Mouse (Mus musculus) common myeloid progenitor, adult 5-6 weeks (primary cell): ENCODE data around the gene Creld2. TPM values are rescaled to one million over a fixed set of nuclear protein-coding genes. Genes with fewer than 3 reads are reported as not detected.

Source experiments
- ATAC-seq: replicated peaks from 2 replicates; pipeline ENCODE4 v1.8.0; 2016; ENCODE audit warnings: low read depth, mild to moderate bottlenecking, moderate TSS enrichment, inconsistent platforms; ENCODE audit not compliant: poor library complexity, severe bottlenecking
- total RNA-seq: library from RNA; stranded (forward); fragments of 200-1000, 187-1606 nt; gene quantifications from 2 replicates; pipeline ENCODE4 v1.2.3, GENCODE M21; 2017

Creld2 gene
- total RNA-seq, 1 experiment from 2014 or later, result 55.5 TPM

- ATAC-seq, result no peak
Measured at GRCm38 (mm10) chr15:88850146-88850826, 30.8 kb downstream of the Creld2 start.

GRCm38 (mm10) chr15:88851076-88851475 lies 31.6 kb downstream of the Creld2 start:
- ATAC-seq, result no peak

- no peak for ATAC-seq
Measured at GRCm38 (mm10) chr15:88851507-88852149, 32.2 kb downstream of the Creld2 start.

- no peak for ATAC-seq
Measured at GRCm38 (mm10) chr15:88853106-88853505, 33.7 kb downstream of the Creld2 start.

- no peak for ATAC-seq
Measured at GRCm38 (mm10) chr15:88854119-88854968, 34.9 kb downstream of the Creld2 start.

GRCm38 (mm10) chr15:88854969-88855830 lies 35.8 kb downstream of the Creld2 start:
- ATAC-seq, result peak; percentile 88

- no peak for ATAC-seq
Measured at GRCm38 (mm10) chr15:88855896-88856417, 36.5 kb downstream of the Creld2 start.

- ATAC-seq, result 0 out of 2 replicates have a peak, but pooled peaks have one; percentile 8
Measured at GRCm38 (mm10) chr15:88856613-88857012, 37.2 kb downstream of the Creld2 start.

GRCm38 (mm10) chr15:88857361-88857760 lies 37.9 kb downstream of the Creld2 start:
- ATAC-seq, result no peak

- ATAC-seq, result no peak
Measured at GRCm38 (mm10) chr15:88858141-88858541, 38.7 kb downstream of the Creld2 start.

GRCm38 (mm10) chr15:88858707-88859106 lies 39.3 kb downstream of the Creld2 start:
- ATAC-seq, result no peak

- no peak for ATAC-seq
Measured at GRCm38 (mm10) chr15:88859206-88859970, 39.9 kb downstream of the Creld2 start.

- no peak for ATAC-seq
Measured at GRCm38 (mm10) chr15:88860781-88861180, 41.3 kb downstream of the Creld2 start.

- peak; percentile 81 for ATAC-seq
Measured at GRCm38 (mm10) chr15:88861772-88862622, 42.6 kb downstream of the Creld2 start, which contains the start of gene Pim3. Gene Pim3 (plus strand): TSS chr15:88862186.

GRCm38 (mm10) chr15:88862881-88863694 lies 43.6 kb downstream of the Creld2 start:
- ATAC-seq, result no peak

GRCm38 (mm10) chr15:88863695-88864231 lies 44.3 kb downstream of the Creld2 start:
- ATAC-seq, result peak; percentile 58
